ENCODE assay signal across 15 mouse cellular contexts in genomic region chr6:128662206-128662605, GRCm38 (mm10). TPM values are rescaled to one million over a fixed set of nuclear protein-coding genes. Genes with fewer than 3 reads are reported as not detected.
A peak's percentile ranks its signal among the peaks of the same experiment; 100 is the strongest.
DNase-seq lines count a peak whose midpoint lies in the region; ATAC-seq and TF ChIP-seq lines count a peak whose summit lies in the region.
"Had no signal": no experiment of that assay in that cellular context is flagged by ENCODE, and none has a peak within 500 bp of the region (broad histone marks: within the 10 kb centered on the region; RNA-seq: fewer than 3 reads in every experiment).

Clec2h (plus strand) TSS chr6:128662385.

- no peak within 1 kb of the TSS for H3K9ac ChIP-seq in kidney, embryonic 14.5 days (ENCODE audit: low read depth, low read length)
- H3K9ac ChIP-seq: limb, embryonic 13.5 days; stomach, embryonic 15.5 days had no signal

- no peaks in the 10 kb centered on the region; the same call in 1 of the 2 replicates for H3K4me1 ChIP-seq in kidney, adult 2 months (ENCODE audit: control insufficient read depth, insufficient read depth, low read length)
- no peaks in the 10 kb centered on the region for H3K4me1 ChIP-seq in kidney, embryonic 14.5 days (ENCODE audit: control insufficient read depth, insufficient read depth, low read length)
- H3K4me1 ChIP-seq in bone marrow, adult 2 months (ENCODE audit: control insufficient read depth, insufficient read depth, low read length) = no peaks in the 10 kb centered on the region
- H3K4me1 ChIP-seq: limb, embryonic 13.5 days; megakaryocyte, embryonic 14.5 days; stomach, embryonic 15.5 days had no signal

- peak within 1 kb of the TSS; percentile 59 for H3K4me3 ChIP-seq in kidney, adult 2 months (ENCODE audit: insufficient read depth, low read depth, low read length)
- no peak within 1 kb of the TSS for H3K4me3 ChIP-seq in kidney, embryonic 14.5 days (ENCODE audit: low read length)
- no peak within 1 kb of the TSS for H3K4me3 ChIP-seq in bone marrow, adult 2 months (replicated peaks; ENCODE audit: control insufficient read depth, low read depth, low read length)
- H3K4me3 ChIP-seq: limb, embryonic 13.5 days; megakaryocyte, embryonic 14.5 days; stomach, embryonic 15.5 days had no signal

- peak; percentile 54 for TF ChIP-seq CTCF in kidney, adult 2 months (conservative IDR thresholded peaks at IDR 0.05; ENCODE audit: insufficient read depth, insufficient read length, low read depth, low read length)
- 0 out of 2 replicates have a peak, but pooled peaks have one; percentile 23 for TF ChIP-seq CTCF in bone marrow, adult 2 months (IDR thresholded peaks at IDR 0.05; ENCODE audit: control insufficient read depth, insufficient read depth, low read length)

- 2% methylated on average over 1 of the region's 1 CpGs for WGBS in kidney, adult 2 months
- WGBS in kidney, embryonic 14.5 days = 20% methylated on average over 1 of the region's 1 CpGs
- WGBS in bone marrow, adult 2 months = 2% methylated on average over 1 of the region's 1 CpGs

- H3K27ac ChIP-seq in kidney, adult 2 months (ENCODE audit: insufficient read depth, low read depth, low read length) = peak within 1 kb of the TSS; percentile 96
- no peak within 1 kb of the TSS for H3K27ac ChIP-seq in kidney, embryonic 14.5 days (ENCODE audit: low read depth, low read length)
- H3K27ac ChIP-seq in bone marrow, adult 2 months (ENCODE audit: control insufficient read depth, insufficient read depth, low read depth, low read length, poor library complexity) = no peak within 1 kb of the TSS
- H3K27ac ChIP-seq: limb, embryonic 13.5 days; stomach, embryonic 15.5 days had no signal

- no peak for ATAC-seq in kidney, embryonic 14.5 days (ENCODE audit: low FRiP score, low TSS enrichment)
- ATAC-seq: forebrain, embryonic 14.5 days; inflammation-experienced regulatory T-cells, adult 6 months had no signal

- peak; percentile 78 for DNase-seq in kidney, adult 2 months
- peak; percentile 66 for DNase-seq in 416B (ENCODE audit: low read depth)
- peak; percentile 39 to 49 for DNase-seq in kidney, postnatal 36 days
- no peak for DNase-seq in cerebellum, postnatal 4 days (ENCODE audit: low spot score in 2 of 2)
- no peak for DNase-seq in urinary bladder, postnatal 36 days (ENCODE audit: low spot score in 2 of 2)

- peak; percentile 42 for TF ChIP-seq POLR2A in kidney, adult 2 months (IDR thresholded peaks at IDR 0.05; ENCODE audit: low read depth, low read length)
- TF ChIP-seq POLR2A in bone marrow, adult 2 months (IDR thresholded peaks at IDR 0.05; ENCODE audit: borderline replicate concordance, control insufficient read depth, low read depth, low read length) = no peak

- no peak within 1 kb of the TSS for H3K4me2 ChIP-seq in kidney, embryonic 14.5 days (replicated peaks; ENCODE audit: low read depth, low read length)
- H3K4me2 ChIP-seq: heart, embryonic 11.5 days; limb, embryonic 13.5 days; stomach, embryonic 15.5 days had no signal

- H3K36me3 ChIP-seq in kidney, adult 2 months (ENCODE audit: control insufficient read depth, insufficient read depth, low read length) = no peaks in the 10 kb centered on the region
- no peaks in the 10 kb centered on the region for H3K36me3 ChIP-seq in kidney, embryonic 14.5 days (ENCODE audit: control insufficient read depth, insufficient read depth, low read length)
- H3K36me3 ChIP-seq: G1E; limb, embryonic 13.5 days; stomach, embryonic 15.5 days had no signal

- H3K27me3 ChIP-seq in kidney, adult 2 months (replicated peaks; ENCODE audit: control insufficient read depth, insufficient read depth, low read length) = no peaks in the 10 kb centered on the region
- H3K27me3 ChIP-seq in kidney, embryonic 14.5 days (ENCODE audit: control insufficient read depth, insufficient read depth, low read length) = no peaks in the 10 kb centered on the region
- H3K27me3 ChIP-seq: limb, embryonic 13.5 days; megakaryocyte, embryonic 14.5 days; stomach, embryonic 15.5 days had no signal

- no peaks in the 10 kb centered on the region for H3K9me3 ChIP-seq in kidney, embryonic 14.5 days (ENCODE audit: control insufficient read depth, low read length)
- H3K9me3 ChIP-seq: limb, embryonic 13.5 days; megakaryocyte, embryonic 14.5 days; stomach, embryonic 15.5 days had no signal

RNA-seq across cellular contexts. Expression of gene Clec2h, which starts in this region (rescaled TPM):
- 43.8 and 53.2 TPM in 2 replicates for polyA plus RNA-seq in kidney, adult 2 months (2012; rRNA removed)
- polyA plus RNA-seq in kidney, embryonic 14.5 days (2014; fragmentation: Nextera tagmentation; extraction: Ambion mirVana) = 0.11 TPM in 1 of 2 replicates, not detected in the other
- 0.97 TPM in 1 of 2 replicates, not detected in the other for polyA plus RNA-seq in bone marrow, adult 2 months (2011; ENCODE audit: insufficient read depth, insufficient read length, low replicate concordance, missing spikeins)
- polyA plus RNA-seq: cortical plate, adult 2 months; forebrain, embryonic 14.5 days; G1E; heart, embryonic 11.5 days; inflammation-experienced regulatory T-cells, adult 6 months; limb, embryonic 13.5 days had no signal

Comparison
In these comparisons a context has a peak if more than half of its experiments do, and no peak if none do; other contexts are left out.
1. RNA of gene Clec2h (polyA plus RNA-seq): 43.8 to 53.2 TPM in kidney, adult 2 months; 0.97 TPM in bone marrow, adult 2 months and 0.11 TPM in kidney, embryonic 14.5 days; every median in the first group is over 10 times any median in the second.
2. DNase-seq: peak in kidney, adult 2 months (single experiment), 416B (single experiment) and kidney, postnatal 36 days (2 of 2); none in cerebellum, postnatal 4 days (0 of 2) and urinary bladder, postnatal 36 days (0 of 2).